Mouse (Mus musculus) heart, embryonic 14.5 days (tissue): ENCODE data around the gene Arih2. TPM values are rescaled to one million over a fixed set of nuclear protein-coding genes. Genes with fewer than 3 reads are reported as not detected.

Source experiments
- ATAC-seq: fragments of 200-750 bp; cut with Nextera tagmentation; 2 replicates; pipeline ENCODE4 v1.8.0; 2017; ENCODE audit warnings: low read depth, moderate TSS enrichment; ENCODE audit not compliant: insufficient number of reproducible peaks, insufficient read depth, low FRiP score
- H3K27ac ChIP-seq, 2 experiments: fragments of 200-500 bp in 1 of 2; fragments of 300-500 bp in 1 of 2; sonication (generic) in 1 of 2; replicated peaks in 1 of 2; 2 replicates each; pipeline ENCODE4 v1.5.1; 2012 to 2014; ENCODE audit warnings: low read depth in 2 of 2, low read length in 2 of 2, control low read depth in 1 of 2, mild to moderate bottlenecking in 1 of 2, mixed read lengths in 1 of 2; ENCODE audit not compliant: control insufficient read depth in 1 of 2, insufficient read depth in 1 of 2
- H3K27me3 ChIP-seq: fragments of 300-500 bp; sonication (generic); 2 replicates; pipeline ENCODE4 v1.6.1; 2014; ENCODE audit warnings: mild to moderate bottlenecking, low read length, control low read depth; ENCODE audit not compliant: control insufficient read depth, insufficient read depth
- H3K36me3 ChIP-seq: fragments of 300-500 bp; sonication (generic); 2 replicates; pipeline ENCODE4 v1.6.1; 2014; ENCODE audit warnings: mild to moderate bottlenecking, control low read depth, low read length, mixed read lengths; ENCODE audit not compliant: control insufficient read depth, insufficient read depth
- H3K4me1 ChIP-seq, 2 experiments: fragments of 200-500 bp in 1 of 2; fragments of 300-500 bp in 1 of 2; sonication (generic) in 1 of 2; 2 replicates each; pipeline ENCODE4 v1.6.1; 2012 to 2014; ENCODE audit warnings: low read length in 2 of 2, control low read depth in 1 of 2, mixed read lengths in 1 of 2; ENCODE audit not compliant: control insufficient read depth in 2 of 2, insufficient read depth in 2 of 2
- H3K4me2 ChIP-seq: fragments of 300-500 bp; sonication (generic); 2 replicates; pipeline ENCODE4 v1.6.1; 2014; ENCODE audit warnings: mild to moderate bottlenecking, low read length
- H3K4me3 ChIP-seq, 2 experiments: fragments of 200-500 bp in 1 of 2; fragments of 300-500 bp in 1 of 2; sonication (generic) in 1 of 2; 2 replicates each; pipeline ENCODE4 v1.5.1; 2012 to 2014; ENCODE audit warnings: low read length in 2 of 2, mild to moderate bottlenecking in 2 of 2, control low read depth in 1 of 2, low read depth in 1 of 2, moderate library complexity in 1 of 2; ENCODE audit not compliant: control insufficient read depth in 1 of 2, insufficient read depth in 1 of 2
- H3K9ac ChIP-seq: fragments of 300-500 bp; sonication (generic); 2 replicates; pipeline ENCODE4 v1.6.1; 2014; ENCODE audit warnings: mild to moderate bottlenecking, low read length
- H3K9me3 ChIP-seq: fragments of 300-500 bp; sonication (generic); 2 replicates; pipeline ENCODE4 v1.6.1; 2016; ENCODE audit warnings: low read length, control low read depth; ENCODE audit not compliant: control insufficient read depth
- WGBS: fragments of 180-500 bp; shearing (Covaris S2); extraction: QIAGEN DNeasy Blood & Tissue Kit; methylation state at CpG from one replicate; pipeline ENCODE4 v1.1.7; 2014; 5-methylcytosine and 5-hydroxymethylcytosine counted together
- polyA plus RNA-seq: library from polyadenylated mRNA; unstranded; fragments of >200 nt; fragmentation: Nextera tagmentation; extraction: Ambion mirVana; gene quantifications from 2 replicates; pipeline ENCODE4 v1.2.1, GENCODE M21; 2014

The Arih2 gene
- polyA plus RNA-seq, 1 experiment from 2014 or later: 34.8 TPM

DNA sequence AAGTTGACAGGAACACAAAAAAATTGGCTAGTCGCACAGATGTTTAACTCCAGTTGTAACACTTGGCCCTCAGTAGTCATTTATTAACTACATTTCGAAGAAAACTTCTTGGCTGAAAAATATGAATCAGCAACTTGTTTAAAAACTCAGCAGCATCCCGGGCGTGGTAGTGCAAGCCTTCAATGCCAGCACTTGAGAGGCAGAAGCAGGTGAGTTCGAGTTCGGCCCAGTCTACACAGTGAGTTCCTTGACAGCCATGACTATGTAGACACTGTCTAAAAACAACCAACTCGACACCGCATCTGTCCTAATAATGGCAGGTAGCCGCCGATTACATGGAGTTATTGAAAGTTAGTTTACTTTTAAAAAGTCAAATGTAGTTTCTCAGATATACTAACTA lies 1.0 kb downstream of the Arih2 start:
- H3K9ac ChIP-seq: peak overlapping the region; percentile 87
- H3K27me3 ChIP-seq: no peaks in the 10 kb centered on the region

DNA sequence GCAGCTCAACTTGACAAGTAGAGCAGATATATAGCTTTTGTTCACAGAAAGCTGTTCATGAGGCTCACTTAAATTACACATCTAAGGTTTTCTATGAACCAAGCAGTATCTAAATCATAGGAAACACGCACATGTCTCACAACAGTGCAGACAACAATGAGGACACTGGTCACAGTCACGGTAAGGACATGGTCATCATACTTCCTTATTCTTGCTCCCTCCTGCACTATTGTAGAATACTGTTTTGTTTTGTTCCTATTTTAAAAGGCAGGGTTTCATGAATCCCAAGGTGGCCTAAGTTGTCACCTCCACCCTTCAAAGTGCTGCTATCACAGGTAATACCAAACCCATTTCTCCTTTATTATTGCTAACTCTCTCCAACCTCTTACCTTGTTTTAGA lies 9.4 kb downstream of the Arih2 start:
- H3K9ac ChIP-seq: no peak overlapping the region
- no peaks in the 10 kb centered on the region for H3K9me3 ChIP-seq
- WGBS: 93% methylated on average over 2 of the region's 2 CpGs
- ATAC-seq: no peak
- H3K27ac ChIP-seq: no peak overlapping the region
- no peaks in the 10 kb centered on the region for H3K27me3 ChIP-seq
- no peaks in the 10 kb centered on the region for H3K4me1 ChIP-seq
- H3K4me3 ChIP-seq: no peak overlapping the region
- no peak overlapping the region for H3K4me2 ChIP-seq
- peaks cover 52% of the 10 kb centered on the region for H3K36me3 ChIP-seq

More for the DNA sequence above, 1.0 kb downstream of the Arih2 start:
- Histone ChIP-seq H3K4me2 (peak overlapping the region; percentile 83), H3K4me3 (peak overlapping the region; percentile 89 to 91), H3K36me3 (peaks cover 7% of the 10 kb centered on the region), H3K9me3 (no peaks in the 10 kb centered on the region), H3K27ac (peak overlapping the region; percentile 86 to 97), H3K4me1 (peaks cover 0 to 19% of the 10 kb centered on the region in 2 experiments; a peak in 3 of 4 replicates)
- 36% methylated on average over 10 of the region's 10 CpGs for WGBS
- ATAC-seq: no peak

GRCm38 (mm10) chr9:108635415-108635814 lies 13.8 kb downstream of the Arih2 start:
- Histone ChIP-seq H3K27ac (no peak overlapping the region), H3K4me1 (peaks cover 0 to 14% of the 10 kb centered on the region in 2 experiments; a peak in 2 of 4 replicates), H3K27me3 (no peaks in the 10 kb centered on the region), H3K36me3 (peaks cover 47% of the 10 kb centered on the region), H3K9ac (no peak overlapping the region), H3K4me2 (no peak overlapping the region), H3K4me3 (no peak overlapping the region), H3K9me3 (no peaks in the 10 kb centered on the region)
- ATAC-seq: no peak
- 70% methylated on average over 2 of the region's 2 CpGs for WGBS

GRCm38 (mm10) chr9:108633846-108634245 lies 15.3 kb downstream of the Arih2 start:
- Histone ChIP-seq H3K27ac (no peak overlapping the region), H3K9me3 (no peaks in the 10 kb centered on the region), H3K36me3 (peaks cover 40% of the 10 kb centered on the region), H3K27me3 (no peaks in the 10 kb centered on the region), H3K4me3 (no peak overlapping the region), H3K4me2 (no peak overlapping the region), H3K4me1 (peaks cover 0 to 14% of the 10 kb centered on the region in 2 experiments; a peak in 2 of 4 replicates), H3K9ac (no peak overlapping the region)
- WGBS: 73% methylated on average over 2 of the region's 2 CpGs
- no peak for ATAC-seq

- H3K4me2 ChIP-seq: no peak overlapping the region
- H3K27me3 ChIP-seq: no peaks in the 10 kb centered on the region
- H3K36me3 ChIP-seq: peaks cover 46% of the 10 kb centered on the region
- no peak overlapping the region for H3K27ac ChIP-seq
- H3K4me1 ChIP-seq: peaks cover 0 to 23% of the 10 kb centered on the region in 2 experiments; a peak in 2 of 4 replicates
- WGBS: 71% methylated on average over 5 of the region's 5 CpGs
- H3K9me3 ChIP-seq: no peaks in the 10 kb centered on the region
- no peak overlapping the region for H3K9ac ChIP-seq
- ATAC-seq: no peak
- no peak overlapping the region for H3K4me3 ChIP-seq
These were observed 16.8 kb downstream of the Arih2 start for GRCm38 (mm10) chr9:108632375-108632774.

DNA sequence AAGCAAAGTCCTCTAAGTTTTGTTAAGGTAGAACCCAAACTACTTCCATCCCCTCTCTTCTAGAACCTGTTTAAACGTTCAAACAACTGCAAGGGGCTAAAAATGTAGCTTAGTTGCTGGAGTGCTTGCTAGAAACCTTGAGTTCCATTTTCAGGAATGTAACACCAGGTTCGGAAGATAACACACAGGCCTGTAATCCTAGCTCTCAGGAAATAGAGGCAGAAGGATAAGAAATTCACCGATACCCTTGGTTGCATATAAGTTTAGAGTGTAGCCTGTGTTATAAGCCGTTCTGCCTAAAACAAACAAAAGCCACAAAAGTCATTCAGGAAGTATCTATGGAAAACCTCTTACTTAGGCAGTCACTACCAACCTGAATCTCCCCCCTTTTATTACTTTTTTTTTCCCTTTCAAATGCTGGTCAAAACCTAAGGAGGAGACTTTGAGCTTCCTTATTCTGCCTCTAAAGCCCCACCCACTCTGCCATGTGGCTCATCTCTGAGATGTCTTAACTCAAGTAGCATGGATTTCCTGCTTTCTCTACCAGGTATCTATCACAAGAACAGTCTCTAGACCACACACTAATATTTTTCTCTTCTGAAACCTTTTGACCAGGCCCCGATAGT lies 17.4 kb downstream of the Arih2 start:
- H3K9ac ChIP-seq: no peak overlapping the region
- no peak overlapping the region for H3K4me2 ChIP-seq
- WGBS: 50% methylated on average over 5 of the region's 5 CpGs
- no peak overlapping the region for H3K27ac ChIP-seq
- H3K27me3 ChIP-seq: no peaks in the 10 kb centered on the region
- no peak for ATAC-seq
- H3K9me3 ChIP-seq: no peaks in the 10 kb centered on the region
- H3K4me1 ChIP-seq: peaks cover 0 to 30% of the 10 kb centered on the region in 2 experiments; a peak in 2 of 4 replicates
- no peak overlapping the region for H3K4me3 ChIP-seq
- H3K36me3 ChIP-seq: peaks cover 46% of the 10 kb centered on the region

GRCm38 (mm10) chr9:108630683-108631082 lies 18.5 kb downstream of the Arih2 start:
- Histone ChIP-seq H3K9me3 (no peaks in the 10 kb centered on the region), H3K36me3 (peaks cover 42% of the 10 kb centered on the region), H3K27ac (no peak overlapping the region), H3K4me3 (no peak overlapping the region), H3K27me3 (no peaks in the 10 kb centered on the region), H3K4me2 (no peak overlapping the region), H3K4me1 (peaks cover 2 to 37% of the 10 kb centered on the region in 2 experiments; a peak in 3 of 4 replicates), H3K9ac (no peak overlapping the region)
- no peak for ATAC-seq
- 72% methylated on average over 1 of the region's 1 CpGs for WGBS

DNA sequence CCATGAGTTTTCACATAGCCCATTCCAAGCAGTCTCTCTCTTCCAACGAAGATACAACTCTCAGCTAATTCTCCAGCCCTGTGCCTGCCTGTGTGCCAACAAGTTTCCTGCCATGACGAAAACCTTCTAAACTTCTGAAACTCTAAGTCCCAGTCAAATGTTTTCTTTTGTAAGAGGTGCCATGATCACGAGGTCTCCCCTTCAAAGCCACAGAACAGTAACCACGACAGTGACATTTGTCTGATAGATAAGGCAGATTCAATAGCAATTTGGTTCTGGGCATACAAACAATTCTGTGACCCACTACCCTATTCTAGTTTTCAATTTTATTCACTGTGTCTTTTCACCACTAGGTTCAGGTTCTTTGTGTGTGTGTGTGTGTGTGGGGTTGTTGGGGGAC lies 21.0 kb downstream of the Arih2 start:
- Histone ChIP-seq H3K27me3 (no peaks in the 10 kb centered on the region), H3K36me3 (peaks cover 29% of the 10 kb centered on the region), H3K27ac (peak overlapping the region in 1 of 2 experiments; percentile 94; a peak in 2 of 4 replicates), H3K9ac (no peak overlapping the region), H3K9me3 (no peaks in the 10 kb centered on the region), H3K4me2 (no peak overlapping the region), H3K4me1 (peaks cover 2 to 37% of the 10 kb centered on the region in 2 experiments; a peak in 3 of 4 replicates), H3K4me3 (no peak overlapping the region)
- no peak for ATAC-seq
- 67% methylated on average over 4 of the region's 4 CpGs for WGBS
